Comparison of ENCODE assay signal across 8 mouse cellular contexts in genomic region chr7:144180885-144181284, GRCm38 (mm10).
A peak's percentile ranks its signal among the peaks of the same experiment; 100 is the strongest.
DNase-seq lines count a peak whose midpoint lies in the region; ATAC-seq and TF ChIP-seq lines count a peak whose summit lies in the region.

No protein-coding gene starts in this region.

- no peaks in the 10 kb centered on the region for H3K9me3 ChIP-seq in liver, embryonic 12.5 days (replicated peaks)
- no peaks in the 10 kb centered on the region for H3K9me3 ChIP-seq in embryonic facial prominence, embryonic 11.5 days (replicated peaks; ENCODE audit: control insufficient read depth, low read length)
- no peaks in the 10 kb centered on the region for H3K9me3 ChIP-seq in kidney, embryonic 16.5 days (ENCODE audit: low read length)

- H3K4me3 ChIP-seq in liver, embryonic 12.5 days, result no peak overlapping the region
- H3K4me3 ChIP-seq in embryonic facial prominence, embryonic 11.5 days (ENCODE audit: low read depth, low read length), result no peak overlapping the region
- no peak overlapping the region for H3K4me3 ChIP-seq in kidney, embryonic 16.5 days (ENCODE audit: low read length)
- no peak overlapping the region for H3K4me3 ChIP-seq in lung, adult 2 months (replicated peaks; ENCODE audit: extremely low read depth, low read depth, low read length)

- peak; percentile 81 for TF ChIP-seq CTCF in lung, adult 2 months (IDR thresholded peaks at IDR 0.05; ENCODE audit: insufficient read depth, low read length)

- ATAC-seq in liver, embryonic 12.5 days, result no peak
- ATAC-seq in embryonic facial prominence, embryonic 11.5 days (replicated peaks; ENCODE audit: insufficient number of reproducible peaks, low FRiP score, low TSS enrichment, low read depth), result no peak
- ATAC-seq in kidney, embryonic 16.5 days (ENCODE audit: low FRiP score, low TSS enrichment), result 0 out of 2 replicates have a peak, but pooled peaks have one; percentile 35

- DNase-seq in liver, result peak; percentile 54
- DNase-seq in adrenal gland, postnatal 14 days, result peak; percentile 76
- peak; percentile 81 for DNase-seq in embryonic facial prominence, embryonic 11.5 days (ENCODE audit: low spot score)
- peak; percentile 40 for DNase-seq in lung, adult 2 months
- peak; percentile 52 for DNase-seq in ovary, postnatal 36 days (ENCODE audit: low spot score)
- DNase-seq in urinary bladder, postnatal 14 days (ENCODE audit: low spot score), result peak; percentile 59

- no peak overlapping the region for H3K27ac ChIP-seq in liver, embryonic 12.5 days
- no peak overlapping the region for H3K27ac ChIP-seq in embryonic facial prominence, embryonic 11.5 days (replicated peaks; ENCODE audit: low read depth, low read length)
- no peak overlapping the region for H3K27ac ChIP-seq in kidney, embryonic 16.5 days (ENCODE audit: low read length)

- no peak overlapping the region for H3K9ac ChIP-seq in liver, embryonic 12.5 days
- no peak overlapping the region for H3K9ac ChIP-seq in embryonic facial prominence, embryonic 11.5 days (replicated peaks; ENCODE audit: low read length)
- no peak overlapping the region for H3K9ac ChIP-seq in kidney, embryonic 16.5 days (replicated peaks; ENCODE audit: low read length)

- whole genome bisulfite sequencing in liver, embryonic 12.5 days (ENCODE audit: insufficient replicate concordance), result 15% methylated on average over 6 of the region's 6 CpGs
- WGBS in embryonic facial prominence, embryonic 11.5 days, result 21% methylated on average over 6 of the region's 6 CpGs
- 23% methylated on average over 6 of the region's 6 CpGs for WGBS in kidney, embryonic 16.5 days
- WGBS in lung, adult 2 months, result 18% methylated on average over 6 of the region's 6 CpGs

- H3K36me3 ChIP-seq in liver, embryonic 12.5 days, result no peaks in the 10 kb centered on the region
- no peaks in the 10 kb centered on the region for H3K36me3 ChIP-seq in embryonic facial prominence, embryonic 11.5 days (replicated peaks; ENCODE audit: control insufficient read depth, insufficient read depth, low read depth, low read length)
- H3K36me3 ChIP-seq in kidney, embryonic 16.5 days (ENCODE audit: insufficient read depth, low read length), result no peaks in the 10 kb centered on the region

- H3K27me3 ChIP-seq in liver, embryonic 12.5 days (replicated peaks), result peaks cover 27% of the 10 kb centered on the region
- H3K27me3 ChIP-seq in embryonic facial prominence, embryonic 11.5 days (ENCODE audit: control insufficient read depth, insufficient read depth, low read length), result peaks cover 5% of the 10 kb centered on the region
- H3K27me3 ChIP-seq in kidney, embryonic 16.5 days (ENCODE audit: insufficient read depth, low read length), result peaks cover 8% of the 10 kb centered on the region; the same call in 1 of the 2 replicates

- no peaks in the 10 kb centered on the region for H3K4me1 ChIP-seq in liver, embryonic 12.5 days
- no peaks in the 10 kb centered on the region for H3K4me1 ChIP-seq in embryonic facial prominence, embryonic 11.5 days (ENCODE audit: control insufficient read depth, insufficient read depth, low read length)
- peaks cover 12% of the 10 kb centered on the region for H3K4me1 ChIP-seq in kidney, embryonic 16.5 days (ENCODE audit: insufficient read depth, low read length)
- H3K4me1 ChIP-seq in lung, adult 2 months (ENCODE audit: control insufficient read depth, insufficient read depth, low read length), result no peaks in the 10 kb centered on the region

- no peak for TF ChIP-seq POLR2A in lung, adult 2 months (IDR thresholded peaks at IDR 0.05; ENCODE audit: borderline replicate concordance, extremely low read depth, low read depth, low read length)

- no peak overlapping the region for H3K4me2 ChIP-seq in liver, embryonic 12.5 days
- no peak overlapping the region for H3K4me2 ChIP-seq in embryonic facial prominence, embryonic 11.5 days (ENCODE audit: low read depth, low read length)
- H3K4me2 ChIP-seq in kidney, embryonic 16.5 days (replicated peaks; ENCODE audit: low read depth, low read length), result no peak overlapping the region
